In the genomic region with DNA sequence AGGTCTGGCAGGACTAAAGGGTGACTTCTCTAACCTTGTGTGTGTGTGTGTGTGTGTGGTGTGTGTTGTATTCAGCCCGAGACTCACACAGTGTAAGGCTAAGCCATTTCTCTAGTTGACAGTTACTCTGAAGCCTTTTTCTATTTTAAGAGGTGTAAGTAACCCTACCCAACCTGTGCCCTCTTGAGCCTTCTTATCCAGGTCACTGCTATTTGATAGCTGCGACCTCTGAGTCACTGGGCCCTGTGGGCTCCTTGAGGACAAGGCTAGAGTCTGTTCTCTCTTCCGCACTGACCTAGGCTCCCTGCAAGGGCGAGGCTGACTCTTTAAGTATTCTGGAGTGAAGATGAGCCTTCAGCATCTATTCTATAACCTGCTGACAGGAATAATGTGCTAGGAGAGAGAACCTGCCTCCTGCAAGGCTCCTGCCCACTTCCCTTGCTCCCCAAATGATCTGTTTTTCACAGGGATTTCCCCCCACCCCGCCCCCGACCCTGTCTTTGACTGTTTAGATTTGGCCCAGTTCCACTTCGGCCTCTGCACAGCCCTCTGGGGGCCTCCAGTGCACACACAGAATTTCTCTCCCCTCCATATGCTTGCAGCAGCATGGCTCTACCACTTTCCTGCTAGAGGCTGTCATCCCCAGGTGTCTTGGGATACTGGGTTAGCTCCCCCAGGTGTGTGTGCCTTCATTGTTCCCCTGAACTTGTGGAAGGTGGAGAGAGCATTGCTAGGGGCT, we compare ENCODE assay signal across 11 mouse cellular contexts. TPM values are rescaled to one million over a fixed set of nuclear protein-coding genes. Genes with fewer than 3 reads are reported as not detected.
DNase-seq lines count a peak whose midpoint lies in the region; ATAC-seq and TF ChIP-seq lines count a peak whose summit lies in the region.
"Had no signal": no experiment of that assay in that cellular context is flagged by ENCODE, and none has a peak within 500 bp of the region (broad histone marks: within the 10 kb centered on the region; RNA-seq: fewer than 3 reads in every experiment).

No protein-coding gene starts in this region.

- no peak for TF ChIP-seq CTCF in cerebellum, adult 2 months (IDR thresholded peaks at IDR 0.05; ENCODE audit: borderline replicate concordance, insufficient read depth, low read depth, low read length)
- no peak for TF ChIP-seq CTCF in kidney, postnatal 0 days (IDR thresholded peaks at IDR 0.05; ENCODE audit: low read depth)
- TF ChIP-seq CTCF in liver, embryonic 14.5 days (IDR thresholded peaks at IDR 0.05; ENCODE audit: low read depth): no peak

- H3K9me3 ChIP-seq in kidney, postnatal 0 days (replicated peaks; ENCODE audit: low read length): no peaks in the 10 kb centered on the region
- no peaks in the 10 kb centered on the region for H3K9me3 ChIP-seq in liver, embryonic 14.5 days (ENCODE audit: control insufficient read depth, low read length)
- H3K9me3 ChIP-seq: forebrain, embryonic 12.5 days; hindbrain, embryonic 15.5 days had no signal

- H3K27ac ChIP-seq in cerebellum, adult 2 months (ENCODE audit: insufficient read depth, low read length): peak overlapping the region; percentile 58; the same call in 1 of the 2 replicates
- peak overlapping the region; percentile 57; the same call in 1 of the 2 replicates for H3K27ac ChIP-seq in kidney, postnatal 0 days
- H3K27ac ChIP-seq in liver, embryonic 14.5 days: peak overlapping the region; percentile 28; the same call in 1 of the 2 replicates
- H3K27ac ChIP-seq: forebrain, embryonic 12.5 days; hindbrain, embryonic 15.5 days had no signal

- DNase-seq in cerebellum, adult 2 months: no peak
- DNase-seq in cerebellum, adult 8-10 months: no peak
- DNase-seq in kidney, postnatal 0 days (ENCODE audit: low spot score): no peak
- no peak for DNase-seq in kidney, postnatal 14 days
- DNase-seq in gastrocnemius, postnatal 14 days: peak; percentile 24
- no peak for DNase-seq in liver, embryonic 14.5 days (ENCODE audit: low read depth in 3 of 3, low spot score in 3 of 3)
- DNase-seq in urinary bladder, postnatal 25 days (ENCODE audit: low spot score): no peak
- no peak for DNase-seq in spleen, postnatal 36 days (ENCODE audit: low spot score in 2 of 2)
- DNase-seq: layer of hippocampus, postnatal 36 days had no signal

- WGBS in cerebellum, adult 2 months: 43% methylated on average over 7 of the region's 7 CpGs
- 48% methylated on average over 7 of the region's 7 CpGs for WGBS in kidney, postnatal 0 days
- WGBS in liver, embryonic 14.5 days (ENCODE audit: insufficient replicate concordance): 54% methylated on average over 7 of the region's 7 CpGs

- H3K4me2 ChIP-seq in kidney, postnatal 0 days (ENCODE audit: low read length): no peak overlapping the region
- H3K4me2 ChIP-seq in liver, embryonic 14.5 days (ENCODE audit: low read depth): no peak overlapping the region
- H3K4me2 ChIP-seq: forebrain, embryonic 12.5 days; hindbrain, embryonic 15.5 days had no signal

- no peak for ATAC-seq in kidney, postnatal 0 days (replicated peaks; ENCODE audit: low FRiP score, low read depth)
- ATAC-seq in liver, embryonic 14.5 days (ENCODE audit: insufficient read depth): no peak

- no peaks in the 10 kb centered on the region for H3K27me3 ChIP-seq in cerebellum, adult 2 months (ENCODE audit: control insufficient read depth, insufficient read depth, low read length)
- no peaks in the 10 kb centered on the region for H3K27me3 ChIP-seq in kidney, postnatal 0 days (ENCODE audit: insufficient read depth, low read length)
- H3K27me3 ChIP-seq in liver, embryonic 14.5 days (ENCODE audit: control insufficient read depth, insufficient read depth, low read length): no peaks in the 10 kb centered on the region
- H3K27me3 ChIP-seq: forebrain, embryonic 12.5 days; hindbrain, embryonic 15.5 days had no signal

- H3K4me1 ChIP-seq in cerebellum, adult 2 months (ENCODE audit: control insufficient read depth, insufficient read depth, low read length): peaks cover 33% of the 10 kb centered on the region
- peaks cover 8% of the 10 kb centered on the region; the same call in 1 of the 2 replicates for H3K4me1 ChIP-seq in kidney, postnatal 0 days (replicated peaks; ENCODE audit: insufficient read depth, low read length)
- H3K4me1 ChIP-seq in liver, embryonic 14.5 days (replicated peaks; ENCODE audit: control insufficient read depth in 2 of 2, insufficient read depth in 2 of 2, low read length in 1 of 2): peaks cover 21 to 52% of the 10 kb centered on the region in 2 experiments

- H3K9ac ChIP-seq in kidney, postnatal 0 days (ENCODE audit: low read depth, low read length): no peak overlapping the region
- H3K9ac ChIP-seq in liver, embryonic 14.5 days (replicated peaks): no peak overlapping the region
- H3K9ac ChIP-seq: forebrain, embryonic 12.5 days; hindbrain, embryonic 15.5 days had no signal

- TF ChIP-seq EP300 in liver, embryonic 14.5 days (IDR thresholded peaks at IDR 0.05; ENCODE audit: low read depth): no peak

- intact Hi-C loops in gastrocnemius, postnatal 14 days (cut with DNase I; ENCODE audit: low total_unique reads): loop anchor here (10.0 kb wide), 1 partner anchor 65 kb away; no protein-coding TSS in a partner anchor

- no peaks in the 10 kb centered on the region for H3K36me3 ChIP-seq in kidney, postnatal 0 days (ENCODE audit: insufficient read depth, low read length)
- peaks cover 4% of the 10 kb centered on the region for H3K36me3 ChIP-seq in liver, embryonic 14.5 days (replicated peaks; ENCODE audit: control insufficient read depth, insufficient read depth, low read depth)
- H3K36me3 ChIP-seq: forebrain, embryonic 12.5 days; hindbrain, embryonic 15.5 days had no signal

- TF ChIP-seq POLR2A in cerebellum, adult 2 months (IDR thresholded peaks at IDR 0.05; ENCODE audit: borderline replicate concordance, insufficient read depth, low read length): no peak

- H3K4me3 ChIP-seq in cerebellum, adult 2 months (replicated peaks; ENCODE audit: insufficient read depth, low read depth, low read length): no peak overlapping the region
- no peak overlapping the region for H3K4me3 ChIP-seq in kidney, postnatal 0 days (replicated peaks; ENCODE audit: low read depth, low read length)
- no peak overlapping the region for H3K4me3 ChIP-seq in liver, embryonic 14.5 days (ENCODE audit: insufficient read depth in 1 of 2, low read depth in 2 of 2, low read length in 2 of 2)
- H3K4me3 ChIP-seq: forebrain, embryonic 12.5 days; hindbrain, embryonic 15.5 days had no signal

RNA-seq across cellular contexts. Expression of a gene that starts 9.1 kb away (rescaled TPM):
- polyA plus RNA-seq in cerebellum, adult 2 months (2012; rRNA removed): 47.7 and 51.1 TPM in 2 replicates
- 47.0 and 49.7 TPM in 2 replicates for polyA plus RNA-seq in kidney, postnatal 0 days (2015; fragmentation: Nextera tagmentation; extraction: Ambion mirVana)
- total RNA-seq in gastrocnemius, postnatal 14 days (2021): 100 to 1,000 TPM; 239 to 291 TPM
- polyA plus RNA-seq in liver, embryonic 14.5 days (2012; rRNA removed): 27.5 and 39.4 TPM in 2 replicates
- 64.2 and 73.7 TPM in 2 replicates for polyA plus RNA-seq in liver, embryonic 14.5 days (2014; fragmentation: Nextera tagmentation; extraction: Ambion mirVana)
